Mouse (Mus musculus) megakaryocyte, embryonic 14.5 days (primary cell): ENCODE data around the gene Epo. TPM values are rescaled to one million over a fixed set of nuclear protein-coding genes. Genes with fewer than 3 reads are reported as not detected.

Experiments
- H3K27me3 ChIP-seq: replicated peaks from 2 replicates; pipeline ENCODE3; 2012; ENCODE audit warnings: inconsistent platforms
- H3K36me3 ChIP-seq: replicated peaks from 2 replicates; pipeline ENCODE3; 2012; ENCODE audit warnings: low read length, inconsistent platforms, mixed read lengths
- H3K4me1 ChIP-seq: 2 replicates; pipeline ENCODE4 v1.6.1; 2012; ENCODE audit warnings: inconsistent platforms
- H3K4me3 ChIP-seq: replicated peaks from 2 replicates; pipeline ENCODE3; 2012; ENCODE audit warnings: moderate library complexity, mild to moderate bottlenecking, inconsistent platforms
- H3K9me3 ChIP-seq: 2 replicates; pipeline ENCODE4 v1.6.1; 2012; ENCODE audit warnings: inconsistent platforms
- FLI1 ChIP-seq: IDR thresholded peaks from 2 replicates; pipeline ENCODE4 v1.6.1; 2012; ENCODE audit warnings: low read length, inconsistent platforms, mixed read lengths
- GATA1 ChIP-seq: IDR thresholded peaks from 3 replicates; pipeline ENCODE4 v1.6.1; 2012; ENCODE audit warnings: mixed read lengths, low read length, inconsistent platforms, borderline replicate concordance
- polyA plus RNA-seq: library from polyadenylated mRNA; stranded (reverse); fragments of >175 nt; gene quantifications from 2 replicates; pipeline ENCODE4 v1.2.3, GENCODE M21; 2012; ENCODE audit warnings: low replicate concordance; ENCODE audit not compliant: insufficient read depth

Gene Epo
- polyA plus RNA-seq, 1 experiment, result not detected

- H3K27me3 ChIP-seq, result peaks cover 84% of the 10 kb centered on the region
- no peak overlapping the region for H3K4me3 ChIP-seq
- H3K4me1 ChIP-seq, result peaks cover 33% of the 10 kb centered on the region
- TF ChIP-seq GATA1 (no peak), FLI1 (no peak)
- H3K36me3 ChIP-seq, result no peaks in the 10 kb centered on the region
- peaks cover 5% of the 10 kb centered on the region; the same call in 1 of the 2 replicates for H3K9me3 ChIP-seq
These were observed 33.4 kb upstream of the Epo start for GRCm38 (mm10) chr5:137566416-137566815.

DNA sequence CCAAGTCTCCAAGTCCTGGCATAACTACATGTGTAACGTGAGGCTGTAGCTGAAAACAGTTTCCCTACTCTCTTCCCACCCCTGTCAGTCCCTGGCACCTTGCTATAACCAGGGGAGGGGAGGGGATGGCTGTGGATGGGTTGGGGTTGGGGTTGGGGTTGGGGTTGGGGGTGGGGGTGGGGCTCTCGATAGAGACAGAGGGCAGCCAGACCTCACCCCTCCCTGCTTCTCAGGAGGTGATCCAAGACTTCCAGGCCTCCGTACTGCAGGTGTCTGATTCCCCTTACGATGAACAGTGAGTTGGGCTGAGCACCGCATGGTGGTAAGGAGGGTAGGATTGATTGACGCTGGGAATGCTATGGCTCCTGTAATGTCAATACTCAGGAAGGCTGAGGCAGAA is 32.7 kb upstream of the Epo start:
- peaks cover 26% of the 10 kb centered on the region for H3K4me1 ChIP-seq
- peaks cover 81% of the 10 kb centered on the region for H3K27me3 ChIP-seq
- peaks cover 5% of the 10 kb centered on the region; the same call in 1 of the 2 replicates for H3K9me3 ChIP-seq
- H3K36me3 ChIP-seq, result no peaks in the 10 kb centered on the region
- H3K4me3 ChIP-seq, result no peak overlapping the region
- TF ChIP-seq GATA1 (no peak), FLI1 (no peak)

DNA sequence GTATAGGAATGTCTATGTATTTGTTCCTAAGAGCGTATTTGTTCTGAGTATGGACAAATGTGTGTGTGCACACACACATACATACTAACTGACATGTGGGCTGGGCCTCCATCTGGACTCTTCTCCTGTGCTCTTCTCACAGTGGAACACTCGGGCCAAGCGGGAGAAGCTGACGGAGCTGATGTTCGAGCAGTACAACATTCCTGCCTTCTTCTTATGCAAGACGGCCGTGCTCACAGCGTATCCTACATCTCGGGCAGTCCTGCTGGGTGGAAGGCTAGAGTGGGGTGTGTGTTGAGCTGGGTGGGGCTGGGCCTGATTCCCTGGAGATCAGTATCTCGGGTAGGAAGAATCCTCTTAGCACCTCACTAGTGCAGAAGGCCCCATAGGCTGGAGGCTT is 29.9 kb upstream of the Epo start:
- Histone ChIP-seq H3K27me3 (peaks cover 71% of the 10 kb centered on the region), H3K9me3 (no peaks in the 10 kb centered on the region), H3K4me1 (no peaks in the 10 kb centered on the region), H3K4me3 (no peak overlapping the region), H3K36me3 (no peaks in the 10 kb centered on the region)
- TF ChIP-seq GATA1, result no peak
- no peak for TF ChIP-seq FLI1

DNA sequence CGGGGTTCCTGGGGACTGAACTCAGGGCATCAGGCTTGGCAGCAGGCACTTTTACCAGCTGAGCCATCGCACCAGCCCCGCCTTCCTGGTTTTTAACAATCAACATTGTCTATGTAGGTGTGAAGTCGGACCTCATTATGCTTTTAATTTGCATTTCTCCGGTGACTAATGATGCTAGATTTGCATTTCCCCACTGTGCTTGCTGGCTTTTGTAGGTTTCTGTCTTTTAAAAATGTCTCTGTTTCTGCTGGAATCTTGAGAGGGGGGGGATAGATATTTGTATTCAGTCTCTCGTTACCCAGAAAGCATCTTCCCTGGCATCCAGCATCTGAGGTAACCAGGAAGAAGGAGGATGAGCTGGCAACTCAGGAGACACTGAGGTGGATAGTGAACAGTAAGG is 28.5 kb upstream of the Epo start:
- Histone ChIP-seq H3K27me3 (peaks cover 57% of the 10 kb centered on the region), H3K4me3 (no peak overlapping the region), H3K9me3 (no peaks in the 10 kb centered on the region), H3K4me1 (no peaks in the 10 kb centered on the region), H3K36me3 (no peaks in the 10 kb centered on the region)
- TF ChIP-seq GATA1, result no peak

GRCm38 (mm10) chr5:137553898-137554297 is 20.9 kb upstream of the Epo start:
- H3K4me1 ChIP-seq, result peaks cover 8% of the 10 kb centered on the region
- no peak for TF ChIP-seq GATA1
- TF ChIP-seq FLI1, result no peak
- H3K36me3 ChIP-seq, result no peaks in the 10 kb centered on the region
- H3K27me3 ChIP-seq, result peaks cover 50% of the 10 kb centered on the region
- H3K9me3 ChIP-seq, result peaks cover 16% of the 10 kb centered on the region
- no peak overlapping the region for H3K4me3 ChIP-seq

DNA sequence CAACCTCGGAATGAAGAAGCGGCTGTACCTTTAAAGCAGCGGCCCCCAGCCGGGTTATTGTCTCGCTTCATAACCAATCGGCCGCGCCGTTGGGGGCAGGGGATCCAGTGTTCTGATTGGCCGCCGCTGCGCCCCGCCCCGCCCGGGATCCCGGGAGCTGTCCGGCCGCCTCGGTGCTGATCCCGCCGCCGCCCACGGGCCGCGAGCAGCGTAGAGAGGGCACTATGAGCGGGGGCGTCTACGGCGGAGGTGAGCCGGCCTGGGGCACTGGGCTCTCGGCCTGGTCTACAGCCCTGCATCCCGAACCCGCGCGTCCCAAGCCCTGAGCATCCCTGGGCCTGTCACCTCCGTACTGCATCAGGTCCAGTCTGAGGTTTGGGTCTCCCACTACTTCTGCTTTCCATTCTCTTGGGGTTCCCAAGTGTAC is 20.4 kb upstream of the Epo start, which contains the start of gene Actl6b:
Gene Actl6b, plus strand, starts transcription at position 107 of the 427 bp plus-strand sequence.
- Histone ChIP-seq H3K4me3 (peak within 1 kb of the TSS; percentile 29), H3K9me3 (peaks cover 16% of the 10 kb centered on the region), H3K36me3 (no peaks in the 10 kb centered on the region), H3K4me1 (peaks cover 8% of the 10 kb centered on the region), H3K27me3 (peaks cover 50% of the 10 kb centered on the region)
- no peak for TF ChIP-seq GATA1
- no peak for TF ChIP-seq FLI1

GRCm38 (mm10) chr5:137553000-137553399 is 20.0 kb upstream of the Epo start:
- Histone ChIP-seq H3K27me3 (peaks cover 50% of the 10 kb centered on the region), H3K4me1 (peaks cover 8% of the 10 kb centered on the region), H3K4me3 (no peak overlapping the region), H3K36me3 (no peaks in the 10 kb centered on the region), H3K9me3 (peaks cover 16% of the 10 kb centered on the region)
- no peak for TF ChIP-seq FLI1
- no peak for TF ChIP-seq GATA1

GRCm38 (mm10) chr5:137551119-137551518 is 18.1 kb upstream of the Epo start:
- no peaks in the 10 kb centered on the region for H3K36me3 ChIP-seq
- peaks cover 48% of the 10 kb centered on the region for H3K27me3 ChIP-seq
- TF ChIP-seq GATA1 (no peak), FLI1 (no peak)

DNA sequence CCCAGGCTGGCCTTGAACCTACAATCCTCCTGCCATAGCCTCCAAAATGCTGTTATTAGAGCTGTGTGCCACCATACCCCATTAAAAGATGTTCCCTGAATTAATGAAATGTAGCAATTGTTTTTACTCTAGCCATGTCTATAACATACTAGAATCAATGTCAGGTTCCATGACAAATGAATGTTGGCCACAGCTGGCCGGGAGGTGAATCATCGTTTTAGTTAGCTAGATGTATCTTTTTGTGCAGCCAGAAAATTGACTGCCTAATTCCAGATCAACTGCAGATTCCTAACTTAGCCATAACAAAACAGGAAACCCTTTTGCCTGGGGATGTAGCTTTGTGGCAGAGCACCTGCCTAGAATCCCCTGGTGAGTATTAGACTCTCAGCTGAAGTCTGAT is 16.8 kb upstream of the Epo start:
- Histone ChIP-seq H3K4me1 (peaks cover 8% of the 10 kb centered on the region), H3K27me3 (peaks cover 46% of the 10 kb centered on the region), H3K4me3 (no peak overlapping the region), H3K36me3 (no peaks in the 10 kb centered on the region), H3K9me3 (peaks cover 4% of the 10 kb centered on the region; the same call in 1 of the 2 replicates)
- TF ChIP-seq GATA1, result no peak

More at GRCm38 (mm10) chr5:137551119-137551518, 18.1 kb upstream of the Epo start:
- H3K9me3 ChIP-seq, result peaks cover 14% of the 10 kb centered on the region
- H3K4me3 ChIP-seq, result no peak overlapping the region
- H3K4me1 ChIP-seq, result peaks cover 8% of the 10 kb centered on the region

DNA sequence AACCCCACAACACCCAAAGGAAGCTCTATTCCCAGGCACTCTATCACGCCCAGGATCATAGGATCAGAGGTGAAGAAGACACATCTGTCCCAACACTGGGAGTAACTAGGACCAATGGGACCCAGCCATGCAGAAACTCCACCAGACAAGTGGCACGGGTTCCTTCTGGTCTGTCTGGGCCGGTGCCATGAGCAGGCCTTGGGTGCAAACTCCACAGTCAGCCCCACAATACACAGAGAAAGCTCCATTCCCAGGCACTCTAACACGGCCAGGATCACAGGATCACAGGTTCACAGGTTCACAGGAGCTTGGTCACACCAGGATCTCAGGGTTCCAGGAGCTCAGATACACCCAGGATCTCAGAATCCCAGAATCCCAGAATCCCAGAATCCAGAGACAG is 12.6 kb upstream of the Epo start:
- H3K27me3 ChIP-seq, result peaks cover 26% of the 10 kb centered on the region
- no peak overlapping the region for H3K4me3 ChIP-seq
- no peak for TF ChIP-seq GATA1
- TF ChIP-seq FLI1, result no peak
- H3K36me3 ChIP-seq, result no peaks in the 10 kb centered on the region
- H3K4me1 ChIP-seq, result peaks cover 3% of the 10 kb centered on the region; the same call in 1 of the 2 replicates
- H3K9me3 ChIP-seq, result no peaks in the 10 kb centered on the region

- Histone ChIP-seq H3K36me3 (no peaks in the 10 kb centered on the region), H3K9me3 (no peaks in the 10 kb centered on the region), H3K4me1 (peaks cover 3% of the 10 kb centered on the region; the same call in 1 of the 2 replicates), H3K27me3 (peaks cover 24% of the 10 kb centered on the region), H3K4me3 (no peak overlapping the region)
- TF ChIP-seq GATA1, result no peak
- TF ChIP-seq FLI1, result no peak
These were observed 11.9 kb upstream of the Epo start for GRCm38 (mm10) chr5:137544926-137545325.
